Mouse (Mus musculus) CD4-positive, CD25-positive, alpha-beta regulatory T cell, adult 9 weeks (primary cell): ENCODE measurements around the gene Gstm7. TPM values are rescaled to one million over a fixed set of nuclear protein-coding genes. Genes with fewer than 3 reads are reported as not detected.

Experiments
- polyA plus RNA-seq: library from polyadenylated mRNA; unstranded; fragments of 100-300 nt; shearing (Covaris generic); gene quantifications from one replicate; pipeline ENCODE4 v1.2.1, GENCODE M21; 2017

Gstm7 gene
- polyA plus RNA-seq, result 2.1 TPM

GRCm38 (mm10) chr3:107931670-107932069, at the start of gene Gstm7:
TSS of gene Gstm7 (minus strand) at chr3:107931817.

GRCm38 (mm10) chr3:107968724-107969395, 37.2 kb upstream of the Gstm7 start, which contains the start of gene Gstm3:
TSS of gene Gstm3 (minus strand) at chr3:107969283.

GRCm38 (mm10) chr3:107943239-107943990, 11.8 kb upstream of the Gstm7 start, which contains the start of gene Gstm6:
TSS of gene Gstm6 (minus strand) at chr3:107943749.

GRCm38 (mm10) chr3:107895720-107896569, 35.7 kb downstream of the Gstm7 start, which contains the start of gene Gstm5:
TSS of gene Gstm5 (plus strand) at chr3:107895821.

GRCm38 (mm10) chr3:107877005-107877404, 54.6 kb downstream of the Gstm7 start, which contains the start of gene Eps8l3:
TSS of gene Eps8l3 (plus strand) at chr3:107877229.

Other genes with a start within 250 kb of the Gstm7 start
- 10.0 TPM for gene Ahcyl1, start 235.3 kb downstream of the Gstm7 start, polyA plus RNA-seq
- gene Csf1, start 171.3 kb downstream of the Gstm7 start, polyA plus RNA-seq, result 13.3 TPM
- gene Eps8l3, start 54.6 kb downstream of the Gstm7 start, polyA plus RNA-seq, result not detected
- gene Gstm5, start 36.0 kb downstream of the Gstm7 start, polyA plus RNA-seq, result not detected
- not detected for gene Gstm6, start 11.9 kb upstream of the Gstm7 start, polyA plus RNA-seq
- gene Gstm3, start 37.5 kb upstream of the Gstm7 start, polyA plus RNA-seq, result not detected
- gene Gstm2, start 54.6 kb upstream of the Gstm7 start, polyA plus RNA-seq, result not detected
- gene Gstm1, start 86.2 kb upstream of the Gstm7 start, polyA plus RNA-seq, result 4.6 TPM
- gene Gstm4, start 113.1 kb upstream of the Gstm7 start, polyA plus RNA-seq, result 11.1 TPM
- gene Ampd2, start 154.8 kb upstream of the Gstm7 start, polyA plus RNA-seq, result 50.0 TPM
- not detected for gene Gnat2, start 161.0 kb upstream of the Gstm7 start, polyA plus RNA-seq
- 217 TPM for gene Gnai3, start 214.3 kb upstream of the Gstm7 start, polyA plus RNA-seq
- not detected for gene Gpr61, start 223.1 kb upstream of the Gstm7 start, polyA plus RNA-seq